Mouse (Mus musculus): ENCODE measurements around the gene B3gnt8.
"Not testable (repeated sequence)": the region's sequence is repeated elsewhere in the genome, so short reads cannot be mapped to it uniquely, and the experiment has no call there.

Gene B3gnt8

DNA sequence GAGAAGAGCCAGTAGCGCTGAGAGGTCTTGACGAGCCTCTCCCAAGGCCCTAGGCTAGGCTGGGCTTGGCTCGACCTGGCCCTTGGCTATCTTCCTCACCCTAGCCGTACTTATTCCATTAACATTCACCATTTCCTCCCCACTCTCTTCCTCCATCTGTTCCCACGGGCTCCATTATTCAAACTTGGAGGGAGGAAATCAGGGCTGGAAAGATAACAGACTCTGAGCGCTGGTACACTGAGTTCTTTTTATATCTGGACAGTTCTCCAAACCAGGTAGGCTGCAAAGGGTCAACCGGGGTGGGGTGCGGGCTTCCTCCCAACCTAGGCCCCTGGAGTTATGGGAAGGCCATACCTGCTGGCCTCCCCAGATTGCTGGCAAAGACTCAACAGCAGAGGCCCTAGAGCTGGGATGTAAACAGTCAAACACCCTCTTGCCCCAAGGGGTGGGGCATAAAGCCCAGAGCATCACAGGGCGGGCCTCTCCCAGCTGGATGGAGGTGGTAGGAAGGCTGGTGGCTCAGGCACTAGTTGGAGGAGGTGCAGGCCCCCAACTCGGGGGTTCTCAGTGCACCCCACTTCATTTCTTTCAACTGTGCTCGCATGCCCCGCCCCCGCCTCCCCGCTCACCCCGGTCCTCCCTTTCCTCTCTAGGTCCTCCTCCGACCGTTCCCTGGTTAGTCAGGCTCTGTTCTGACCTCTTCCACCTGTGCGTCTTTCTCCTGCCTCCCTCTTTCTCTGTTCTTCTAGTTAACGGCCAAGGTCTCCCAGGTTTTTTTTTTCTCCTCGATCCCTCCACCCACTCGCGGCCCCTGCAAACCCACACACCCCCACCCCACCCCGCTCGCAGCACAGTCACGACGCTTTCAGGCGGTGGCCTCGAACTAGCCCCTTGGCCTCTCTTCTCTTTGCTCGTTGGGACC, at the start of gene B3gnt8:
B3gnt8 (plus strand) TSS at position 146 of the 922 bp plus-strand sequence.
- no peak for DNase-seq (ENCODE audit: low spot score)

DNA sequence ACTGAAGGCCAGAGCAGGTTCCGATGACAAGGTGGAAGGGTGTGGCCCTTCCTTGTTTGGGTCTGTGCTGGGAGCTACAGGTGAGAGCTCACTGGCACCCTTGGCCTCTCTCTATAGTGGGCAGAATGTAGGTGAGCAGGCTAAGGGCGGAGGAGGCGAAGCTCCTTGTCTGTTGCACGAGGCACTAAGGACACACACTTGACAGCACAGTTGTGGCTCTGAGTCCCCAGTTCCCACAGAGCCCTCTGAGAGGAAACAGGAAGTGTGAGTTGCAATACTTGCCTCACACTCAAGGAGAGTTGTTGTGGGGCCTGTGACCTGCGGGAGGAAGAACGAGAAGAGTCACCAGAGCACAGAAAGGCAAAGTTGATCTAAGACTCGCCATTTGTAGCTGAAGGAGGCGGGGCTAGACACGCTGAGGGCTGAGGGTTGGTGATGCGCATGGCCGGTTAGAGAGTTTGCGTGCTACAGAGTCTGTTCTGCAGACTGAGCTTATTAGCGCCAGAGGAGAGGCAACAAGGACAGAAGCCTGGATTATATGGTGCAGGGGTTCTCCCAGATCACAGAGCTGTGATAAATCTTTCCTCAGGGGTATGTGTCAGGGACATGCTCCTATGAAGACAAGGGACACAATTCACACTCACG, 49.5 kb upstream of the B3gnt8 start:
- DNase-seq (ENCODE audit: low spot score): not testable (repeated sequence)

DNA sequence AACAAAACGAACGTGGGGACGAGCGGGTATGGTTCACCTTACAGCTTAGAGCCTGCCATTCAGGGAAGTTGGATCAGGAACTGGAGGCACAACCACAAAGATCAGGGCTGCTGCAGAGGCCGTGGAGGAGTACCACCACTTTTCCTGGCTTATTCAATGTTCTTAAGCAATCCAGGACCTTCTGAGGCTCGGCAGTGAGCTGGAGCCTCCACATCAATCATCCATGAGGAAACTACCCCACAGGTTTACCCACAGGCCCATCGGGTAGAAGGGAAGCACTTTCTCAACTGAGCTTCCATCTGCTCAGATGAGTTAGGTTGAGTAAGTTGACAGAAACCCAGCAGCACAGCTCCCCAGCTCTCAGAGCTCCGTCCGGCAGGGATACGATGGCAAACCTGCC, 47.0 kb upstream of the B3gnt8 start:
- DNase-seq (ENCODE audit: low spot score): no peak

DNA sequence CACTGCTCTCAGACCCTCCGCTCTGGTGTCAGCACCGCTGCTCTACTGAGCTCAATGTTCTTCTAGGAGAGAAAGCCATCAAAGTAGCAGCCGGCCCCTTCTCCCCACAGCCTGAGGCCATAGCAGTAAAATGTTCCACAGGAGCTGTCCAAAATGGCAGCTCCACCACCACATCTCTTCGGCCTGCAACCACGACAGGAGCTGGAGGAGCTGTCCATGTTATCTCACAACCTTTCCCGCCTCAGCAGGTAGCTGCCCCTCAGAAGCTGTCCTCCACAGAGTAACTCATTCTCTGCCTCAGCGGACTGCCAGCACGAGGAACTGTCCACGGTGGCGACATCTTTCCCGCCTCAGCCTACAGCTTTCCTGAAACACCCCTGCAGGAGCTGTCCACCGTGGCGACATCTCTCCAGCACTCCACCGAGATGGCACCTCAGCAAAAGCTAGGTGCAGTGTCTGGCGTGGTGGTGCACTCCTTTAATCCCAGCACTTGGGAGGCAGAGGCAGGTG, 44.1 kb upstream of the B3gnt8 start:
- DNase-seq (ENCODE audit: low spot score): no peak

DNA sequence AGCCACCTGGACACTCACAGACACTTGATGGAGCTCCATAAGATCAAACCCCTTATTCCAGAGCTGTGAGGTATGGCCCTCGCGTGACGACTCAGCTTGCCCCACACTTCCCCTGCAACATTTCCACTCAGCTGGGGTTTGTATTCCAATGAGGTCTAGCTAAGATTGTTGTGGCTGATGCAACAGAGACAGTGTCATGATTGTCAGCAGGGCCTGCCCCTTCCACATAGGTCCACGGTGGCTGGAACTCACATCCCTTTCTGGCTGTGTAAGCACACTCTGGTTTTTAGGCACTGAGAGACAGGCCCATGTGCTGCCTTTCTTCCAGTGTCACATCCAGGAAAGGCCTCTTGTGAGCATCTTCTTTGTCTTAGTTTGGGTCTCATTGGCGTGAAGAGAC, 41.8 kb upstream of the B3gnt8 start:
- no peak for DNase-seq (ENCODE audit: low spot score)

DNA sequence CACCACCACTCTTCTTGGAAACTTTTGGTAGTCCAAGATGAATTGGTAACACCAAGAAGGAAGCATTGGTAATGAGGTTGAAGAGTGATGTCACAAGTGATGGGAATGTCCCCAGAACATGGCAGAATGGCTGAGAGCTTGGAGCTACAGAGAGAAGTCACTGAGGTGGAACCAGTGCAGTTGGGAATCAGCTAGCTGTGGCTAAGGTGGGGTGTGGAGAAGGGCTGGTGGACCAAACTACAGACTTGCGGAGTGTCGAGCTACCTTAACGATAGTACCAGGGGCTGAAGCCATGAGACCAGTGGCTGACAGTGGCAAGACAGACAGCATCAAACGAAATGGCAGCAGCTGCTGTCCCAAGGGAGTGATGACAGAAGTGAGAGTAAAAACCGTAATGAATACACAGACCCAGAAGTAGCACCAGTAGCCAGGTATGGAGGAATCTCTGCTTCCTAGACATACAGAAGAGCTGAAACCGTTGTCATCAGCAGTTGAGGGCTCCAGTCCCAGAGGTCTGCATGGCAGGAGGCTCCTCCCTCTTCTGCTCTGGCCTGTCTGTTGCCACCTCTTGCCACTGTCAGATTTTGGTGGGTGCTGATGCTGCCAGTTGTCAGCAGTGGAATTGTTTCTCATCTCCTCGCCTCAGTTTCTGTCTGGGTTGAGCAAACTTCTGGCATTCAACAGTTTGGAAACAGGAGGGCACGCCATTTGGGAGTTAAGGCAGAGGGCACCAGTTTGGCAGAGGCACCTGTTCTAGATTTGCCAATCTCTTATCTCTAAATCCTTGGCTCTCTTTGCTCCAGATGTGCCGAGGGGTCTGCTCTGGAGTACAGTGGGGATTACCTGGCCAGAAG, 40.9 kb upstream of the B3gnt8 start:
- DNase-seq (ENCODE audit: low spot score): no peak

DNA sequence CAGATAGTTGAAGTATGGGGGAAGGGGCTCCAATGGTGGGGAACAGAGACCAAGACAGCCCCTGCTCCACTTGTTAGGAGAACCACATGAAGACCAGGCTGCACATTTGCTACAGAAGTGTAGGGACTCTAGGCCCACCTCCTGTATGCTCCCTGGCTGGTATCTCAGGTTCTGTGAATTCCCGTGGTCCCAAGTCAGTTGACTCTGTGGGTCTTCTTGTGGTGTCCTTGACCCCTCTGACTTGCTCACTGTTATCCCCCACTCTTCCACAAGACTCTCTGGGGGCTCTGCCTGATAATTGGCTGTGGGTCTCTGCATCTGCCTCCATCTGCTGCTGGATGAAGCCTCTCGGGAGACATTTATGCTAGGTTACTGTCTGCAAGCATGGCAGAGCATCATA, 35.2 kb upstream of the B3gnt8 start:
- DNase-seq (ENCODE audit: low spot score): no peak

DNA sequence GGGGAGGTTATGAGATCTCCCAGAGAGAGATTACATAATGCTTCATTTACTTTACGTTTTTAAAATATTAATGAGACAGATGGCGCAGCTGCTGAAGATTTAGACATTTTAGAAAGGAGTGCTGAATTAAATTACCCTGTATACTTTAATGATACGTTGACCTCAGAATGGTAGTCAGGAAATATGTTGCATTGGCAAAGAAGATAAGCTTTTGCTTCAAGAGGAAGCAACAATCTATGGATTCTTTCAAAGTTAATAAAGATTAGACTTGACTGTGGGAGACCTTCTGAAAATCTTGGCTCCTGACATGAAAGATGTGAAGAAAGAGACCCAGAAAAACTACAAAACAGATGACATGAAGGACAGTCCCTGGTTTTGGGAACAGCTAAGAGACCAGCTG, 32.6 kb upstream of the B3gnt8 start:
- no peak for DNase-seq (ENCODE audit: low spot score)

DNA sequence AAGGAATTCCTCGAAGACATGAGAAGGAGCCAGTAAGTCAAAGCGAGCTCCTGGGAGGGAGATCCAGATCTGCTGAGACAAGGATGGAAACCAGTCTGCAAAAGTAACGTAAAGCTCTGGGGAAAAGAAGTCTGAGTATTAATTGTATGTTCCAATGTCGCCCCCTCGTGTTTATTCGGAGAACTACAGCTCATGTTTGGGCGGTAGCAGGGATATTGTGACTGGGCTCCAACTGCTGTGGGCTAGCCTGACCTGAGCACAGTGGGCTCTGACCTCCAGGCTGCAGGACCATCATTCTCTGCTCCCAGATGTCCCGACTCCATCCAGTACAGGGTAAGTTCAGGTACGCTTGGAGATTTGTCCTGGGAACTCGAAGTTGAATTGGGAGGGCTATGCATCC, 26.8 kb upstream of the B3gnt8 start:
- DNase-seq (ENCODE audit: low spot score): peak; percentile 79

DNA sequence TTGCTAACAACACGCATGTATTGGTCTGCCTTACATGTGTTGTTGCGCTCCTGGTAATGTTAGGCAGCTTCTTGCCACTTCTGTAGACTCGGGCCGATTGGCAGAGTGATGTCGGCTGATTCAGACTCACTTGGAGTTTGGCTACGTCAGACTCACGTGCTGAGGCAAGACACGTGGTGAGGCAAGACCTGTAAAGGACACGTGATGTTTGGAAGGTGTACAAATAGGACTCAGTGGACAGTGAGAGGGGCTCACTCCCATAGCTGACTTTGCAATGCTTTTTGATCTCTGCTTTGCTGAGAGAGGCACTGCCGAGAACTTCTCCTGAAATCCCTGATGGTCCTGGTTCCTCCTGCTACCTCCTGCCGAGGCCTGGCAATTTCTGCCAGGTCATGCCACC, 25.8 kb upstream of the B3gnt8 start:
- no peak for DNase-seq (ENCODE audit: low spot score)

DNA sequence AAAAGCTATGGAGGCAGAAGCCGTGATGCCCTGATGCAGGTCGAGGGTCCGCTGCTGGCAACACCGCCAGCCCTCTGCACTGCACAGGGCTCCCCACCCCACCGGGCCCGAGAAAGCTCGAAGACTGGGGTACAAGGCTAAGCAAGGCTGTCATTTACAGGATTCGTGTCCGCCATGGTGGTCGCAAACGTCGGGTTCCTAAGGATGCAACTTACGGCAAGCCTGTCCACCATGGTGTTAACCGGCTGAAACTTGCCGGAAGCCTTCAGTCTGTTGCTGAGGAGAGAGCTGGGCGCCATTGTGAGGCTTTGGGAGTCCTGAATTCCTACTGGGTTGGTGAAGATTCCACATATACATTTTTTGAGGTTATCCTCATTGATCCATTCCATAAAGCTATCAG, 25.1 kb upstream of the B3gnt8 start:
- no peak for DNase-seq (ENCODE audit: low spot score)

DNA sequence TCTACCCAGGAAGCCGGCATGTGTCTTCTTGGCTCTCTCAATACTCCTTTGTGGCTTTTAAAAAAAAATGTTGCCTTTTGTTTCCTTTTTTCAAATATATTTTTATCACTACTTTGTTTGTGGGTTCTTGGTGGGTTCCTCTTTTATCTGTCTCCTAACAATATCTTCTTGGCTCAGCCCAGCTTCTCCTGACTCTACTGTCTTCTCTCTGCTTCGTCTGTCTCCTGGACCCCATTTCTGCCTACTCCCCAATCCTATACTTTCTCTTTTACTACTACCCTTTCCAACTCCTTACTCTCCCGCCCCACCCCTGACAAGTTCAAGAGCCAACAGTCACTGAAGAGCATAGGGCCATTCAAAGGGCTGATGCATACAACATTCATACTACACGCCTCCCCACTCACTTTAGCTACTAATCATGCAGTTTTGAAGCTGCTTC, 19.8 kb upstream of the B3gnt8 start:
- no peak for DNase-seq (ENCODE audit: low spot score)

DNA sequence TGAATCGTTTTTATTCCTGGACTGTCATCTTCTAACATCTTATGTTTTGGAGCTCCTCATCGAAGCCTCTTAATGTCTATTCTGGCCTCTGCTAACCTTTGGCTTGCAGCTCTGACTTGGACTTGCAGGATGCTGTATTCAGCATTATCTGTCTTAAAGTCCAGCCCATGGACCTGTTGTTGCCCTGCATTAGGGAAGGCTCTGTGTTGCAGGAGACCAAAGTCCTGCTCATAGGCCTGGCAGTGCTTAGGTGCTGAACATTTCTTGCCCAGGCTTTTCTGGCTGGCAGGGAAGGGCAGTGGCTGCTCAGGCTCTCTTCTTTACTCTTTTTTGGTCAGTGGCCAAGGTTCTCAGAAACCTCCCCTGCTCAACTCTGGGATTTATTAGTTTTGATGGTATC, 19.3 kb upstream of the B3gnt8 start:
- DNase-seq (ENCODE audit: low spot score): no peak

DNA sequence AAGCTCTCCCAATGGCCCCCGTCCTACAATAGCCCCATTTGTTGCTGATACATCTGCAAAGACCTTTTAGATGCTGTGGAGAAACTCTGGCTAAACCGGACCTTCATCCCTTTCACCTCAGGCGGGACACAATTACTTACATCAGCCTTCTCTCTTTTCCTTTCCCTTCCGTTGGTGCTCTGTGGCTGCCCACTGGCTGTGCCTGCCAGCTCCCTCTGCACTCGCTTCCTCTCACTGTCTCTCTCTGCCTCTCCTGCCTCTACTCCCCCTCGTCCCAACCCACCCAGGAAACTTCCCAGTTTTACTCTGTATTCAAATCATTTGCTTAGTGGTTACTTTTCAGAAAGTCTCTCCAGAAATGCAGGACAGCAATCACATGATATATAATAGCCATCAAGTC, 16.4 kb upstream of the B3gnt8 start:
- DNase-seq (ENCODE audit: low spot score): no peak

DNA sequence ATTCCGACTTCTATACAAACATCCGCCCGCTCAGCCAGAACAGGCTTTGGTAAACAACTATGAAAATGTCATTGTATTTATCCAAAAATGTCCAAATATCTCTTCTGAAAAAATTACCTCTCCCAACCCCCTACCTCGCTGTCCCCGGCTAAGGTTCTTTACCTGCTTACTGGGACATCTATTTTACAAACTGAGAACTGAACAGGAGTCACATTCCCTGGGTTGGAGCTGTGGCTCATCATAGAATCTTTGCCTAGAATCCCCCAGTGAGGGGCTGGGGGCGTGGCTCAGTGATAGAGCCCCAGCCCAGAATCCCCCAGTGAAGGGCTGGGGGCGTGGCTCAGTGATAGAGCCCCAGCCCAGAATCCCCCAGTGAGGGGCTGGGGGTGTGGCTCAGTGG, 15.0 kb upstream of the B3gnt8 start:
- no peak for DNase-seq (ENCODE audit: low spot score)

DNA sequence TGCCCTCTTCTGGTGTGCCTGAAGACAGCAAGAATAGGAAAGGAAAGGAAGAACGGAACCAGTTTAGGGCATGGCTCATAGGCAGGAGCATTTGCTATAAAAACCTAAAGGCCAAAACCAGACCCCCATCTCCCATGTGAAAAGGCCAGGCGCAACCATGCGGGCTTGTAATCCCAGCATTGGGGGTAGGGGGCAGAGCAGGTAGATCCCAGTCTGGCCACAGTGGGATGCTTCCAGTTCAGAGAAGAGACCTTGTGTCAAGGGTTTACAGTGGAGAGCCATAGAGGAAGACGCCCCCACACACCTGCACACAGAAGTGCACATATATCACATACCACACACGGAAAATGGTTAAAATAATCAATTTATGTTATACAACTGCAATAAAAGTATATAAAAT, 12.4 kb upstream of the B3gnt8 start:
- DNase-seq (ENCODE audit: low spot score): no peak

DNA sequence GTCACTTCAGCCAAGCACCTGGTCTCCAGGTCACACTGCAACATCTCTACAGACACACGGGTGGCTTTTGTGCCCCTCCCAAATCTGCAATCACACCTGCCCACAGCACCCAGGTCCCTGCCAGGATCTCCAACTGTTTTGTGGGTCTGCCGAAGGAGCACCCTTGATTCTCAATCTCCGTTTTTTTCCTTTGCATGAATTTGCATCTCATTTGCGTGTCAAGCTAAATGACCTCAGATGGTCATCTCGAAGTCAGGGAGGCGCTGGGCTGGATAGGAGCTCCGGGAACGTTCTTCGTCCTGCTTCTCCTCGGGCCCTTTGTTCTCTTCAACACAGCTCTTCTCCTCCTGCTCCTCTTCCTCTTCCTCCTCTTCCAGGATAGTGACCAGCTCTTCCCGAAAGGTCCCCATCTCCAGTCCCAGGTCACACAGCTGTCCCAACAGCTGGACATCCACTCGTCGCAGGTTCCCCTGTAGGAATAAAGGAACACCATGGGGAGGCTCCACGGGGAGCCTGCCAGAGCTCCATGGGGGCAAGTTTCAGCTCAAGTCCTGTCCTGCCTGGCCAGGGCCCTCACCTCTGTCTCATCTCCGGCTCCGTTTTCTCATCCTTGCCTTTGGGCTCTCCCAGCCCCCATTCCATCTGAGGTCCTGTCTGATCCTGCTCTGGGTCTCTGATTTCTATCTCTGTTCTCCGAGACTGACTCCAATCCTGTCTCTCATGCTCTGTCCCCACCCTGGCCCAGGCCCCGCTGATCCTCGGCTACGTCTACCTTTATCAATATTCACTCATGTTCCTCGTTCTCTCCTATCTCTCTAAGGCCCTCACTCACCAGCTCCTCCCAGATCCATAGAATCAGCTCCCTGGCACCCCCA, 11.4 kb upstream of the B3gnt8 start:
- no peak for DNase-seq (ENCODE audit: low spot score)

DNA sequence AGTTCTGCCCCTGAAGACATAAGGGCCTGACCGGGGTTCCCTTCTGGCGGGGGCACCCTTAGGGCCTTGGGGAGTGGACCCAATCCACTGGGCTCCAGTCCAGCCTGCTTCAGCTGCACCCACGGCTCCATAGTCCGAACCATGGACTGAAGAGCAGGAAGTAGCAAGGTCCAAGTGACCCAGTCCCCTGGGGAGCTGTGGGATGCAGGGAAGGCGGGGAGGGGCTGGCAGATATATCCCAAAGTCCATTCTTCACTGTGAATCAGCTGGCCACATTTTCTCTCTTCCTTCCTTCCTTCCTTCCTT, 10.8 kb upstream of the B3gnt8 start, which contains the start of gene Erich4:
Erich4 (minus strand) TSS at position 187 of the 306 bp plus-strand sequence.
- no peak for DNase-seq (ENCODE audit: low spot score)

DNA sequence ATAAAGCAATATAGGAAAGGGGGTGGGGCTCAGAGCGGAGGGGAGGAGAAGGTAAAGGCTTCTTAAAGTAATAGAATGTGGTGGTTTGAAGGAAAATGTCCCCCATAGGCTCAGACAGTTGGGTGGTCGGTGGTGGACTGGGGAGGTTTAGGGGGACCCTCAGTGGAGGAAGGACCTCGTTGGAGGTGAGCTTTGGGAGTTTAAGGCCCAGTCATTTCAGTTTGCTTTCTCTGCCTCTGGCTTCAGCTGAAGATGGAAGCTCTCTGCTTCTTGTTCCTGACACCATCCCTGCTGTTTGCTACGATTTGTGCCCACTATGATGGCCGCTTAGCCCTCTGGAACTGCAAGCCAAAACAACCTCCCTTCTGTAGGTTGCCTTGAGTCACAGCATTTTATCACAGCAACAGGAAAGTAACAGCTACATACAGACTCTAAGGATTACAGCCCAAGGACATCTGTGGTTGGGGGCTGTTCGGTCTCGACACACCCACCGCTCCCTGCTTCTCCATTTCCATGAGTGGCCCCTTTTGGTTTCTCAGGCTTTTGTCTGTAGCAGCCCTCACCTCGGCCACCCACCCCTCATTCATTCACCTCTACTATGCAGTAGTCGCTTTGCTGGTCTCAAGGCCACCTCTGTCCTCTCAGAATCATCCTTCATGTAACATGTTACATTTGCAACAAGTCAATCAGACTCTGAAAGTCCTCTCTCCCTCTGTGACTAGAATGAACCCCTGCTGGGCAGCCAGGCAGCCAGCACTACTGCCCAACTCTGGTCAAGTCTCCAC, 8.9 kb upstream of the B3gnt8 start:
- DNase-seq (ENCODE audit: low spot score): no peak

DNA sequence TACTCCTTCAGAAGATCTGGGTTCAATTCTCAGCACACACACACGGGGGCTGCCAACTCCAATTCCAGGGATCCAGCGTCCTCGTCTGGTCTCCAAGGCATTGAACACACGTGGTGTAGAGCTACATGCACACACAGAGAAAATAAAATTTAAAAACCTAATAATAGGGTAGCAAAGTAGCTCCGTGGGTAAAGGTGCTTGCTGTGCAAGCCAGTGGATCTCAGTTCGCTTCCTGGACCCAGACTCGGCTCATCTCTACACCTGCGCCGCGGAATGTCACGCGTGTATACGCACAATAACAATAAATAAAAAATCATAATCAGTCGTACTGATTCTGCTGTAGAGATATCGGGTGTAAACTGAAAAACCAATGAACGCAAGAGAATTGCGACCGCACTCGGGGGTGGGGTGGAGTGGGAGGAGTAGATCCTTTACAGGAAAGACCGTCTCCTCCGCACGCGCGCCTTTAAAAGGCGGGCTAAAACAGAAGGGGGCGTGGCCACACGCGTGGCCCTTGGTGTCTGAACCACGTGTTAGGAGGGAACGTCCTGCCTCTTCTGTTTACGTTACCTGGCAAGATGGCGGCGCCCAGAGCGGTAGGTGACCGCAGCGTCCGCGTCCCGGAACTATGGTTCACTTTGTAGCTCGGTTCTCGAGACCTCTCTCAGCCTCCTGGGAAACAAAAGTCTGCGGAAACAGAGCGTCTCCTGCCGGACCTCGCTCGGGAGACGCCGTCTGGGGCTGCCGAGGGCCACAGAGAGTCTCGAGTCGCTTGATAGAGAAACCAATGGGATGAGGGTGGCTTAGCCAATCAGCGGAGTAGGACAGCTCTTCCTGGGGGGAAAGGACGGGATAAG, 7.4 kb upstream of the B3gnt8 start, which contains the start of gene Dmac2:
Dmac2 (plus strand) TSS at position 550 of the 857 bp plus-strand sequence.
- peak; percentile 95 for DNase-seq (ENCODE audit: low spot score)
